Mouse (Mus musculus): ENCODE results near the gene Best1.

GRCm38 (mm10) chr19:10011408-10011807, 10.0 kb upstream of the Best1 start:
- TF ChIP-seq CTCF (IDR thresholded peaks at IDR 0.05; ENCODE audit: borderline replicate concordance, insufficient read depth, low read length) (no peak), POLR2A (IDR thresholded peaks at IDR 0.05; ENCODE audit: low read depth, low read length) (no peak)
